Mouse (Mus musculus): Measurements from ENCODE around the gene Pih1d1. TPM values are rescaled to one million over a fixed set of nuclear protein-coding genes. Genes with fewer than 3 reads are reported as not detected.

Pih1d1 gene
- polyA plus RNA-seq, 1 experiment from 2014 or later, result 96.5 TPM

- Histone ChIP-seq H3K27ac (ENCODE audit: low read length) (no peak overlapping the region), H3K4me2 (ENCODE audit: low read depth, low read length) (no peak overlapping the region), H3K27me3 (replicated peaks; ENCODE audit: control insufficient read depth, insufficient read depth, low read length) (0 out of 2 replicates have a peak, but pooled peaks cover 3% of the 10 kb centered on the region), H3K4me1 (ENCODE audit: control insufficient read depth, insufficient read depth, low read length) (no peaks in the 10 kb centered on the region), H3K9me3 (ENCODE audit: control insufficient read depth, low read length) (no peaks in the 10 kb centered on the region), H3K36me3 (ENCODE audit: control insufficient read depth, insufficient read depth, low read length) (no peaks in the 10 kb centered on the region), H3K9ac (ENCODE audit: low read depth, low read length) (no peak overlapping the region), H3K4me3 (ENCODE audit: low read length) (no peak overlapping the region)
- WGBS, result 71% methylated on average over 11 of the region's 11 CpGs
- ATAC-seq, result no peak
These were observed 44.9 kb downstream of the Pih1d1 start for GRCm38 (mm10) chr7:45198961-45199360.

DNA sequence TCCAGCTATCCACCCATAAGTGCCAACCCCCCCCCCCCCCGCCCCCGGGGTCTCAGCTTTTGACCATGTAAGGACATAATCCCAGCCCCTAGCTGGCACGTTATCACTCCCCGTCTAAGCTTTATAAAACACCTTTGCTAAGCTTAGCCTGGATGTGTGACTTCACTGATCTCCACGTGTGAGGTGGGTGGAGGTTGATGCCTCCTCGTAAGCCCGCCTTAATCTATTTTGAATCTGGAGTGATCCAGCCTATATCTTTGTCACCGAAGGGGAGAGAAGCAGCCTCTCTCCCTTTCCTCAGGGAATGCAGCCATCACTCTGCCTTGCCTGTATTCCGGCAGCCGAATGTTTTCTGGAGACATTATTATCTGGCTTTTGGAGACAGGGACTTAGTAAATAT lies 48.6 kb downstream of the Pih1d1 start:
- Histone ChIP-seq H3K36me3 (ENCODE audit: control insufficient read depth, insufficient read depth, low read length) (no peaks in the 10 kb centered on the region), H3K4me3 (ENCODE audit: low read length) (no peak overlapping the region), H3K4me2 (ENCODE audit: low read depth, low read length) (no peak overlapping the region), H3K9me3 (ENCODE audit: control insufficient read depth, low read length) (no peaks in the 10 kb centered on the region), H3K9ac (ENCODE audit: low read depth, low read length) (no peak overlapping the region), H3K27ac (ENCODE audit: low read length) (no peak overlapping the region), H3K27me3 (replicated peaks; ENCODE audit: control insufficient read depth, insufficient read depth, low read length) (0 out of 2 replicates have a peak, but pooled peaks cover 3% of the 10 kb centered on the region), H3K4me1 (ENCODE audit: control insufficient read depth, insufficient read depth, low read length) (no peaks in the 10 kb centered on the region; the same call in 1 of the 2 replicates)
- ATAC-seq, result no peak
- 37% methylated on average over 10 of the region's 10 CpGs for WGBS

DNA sequence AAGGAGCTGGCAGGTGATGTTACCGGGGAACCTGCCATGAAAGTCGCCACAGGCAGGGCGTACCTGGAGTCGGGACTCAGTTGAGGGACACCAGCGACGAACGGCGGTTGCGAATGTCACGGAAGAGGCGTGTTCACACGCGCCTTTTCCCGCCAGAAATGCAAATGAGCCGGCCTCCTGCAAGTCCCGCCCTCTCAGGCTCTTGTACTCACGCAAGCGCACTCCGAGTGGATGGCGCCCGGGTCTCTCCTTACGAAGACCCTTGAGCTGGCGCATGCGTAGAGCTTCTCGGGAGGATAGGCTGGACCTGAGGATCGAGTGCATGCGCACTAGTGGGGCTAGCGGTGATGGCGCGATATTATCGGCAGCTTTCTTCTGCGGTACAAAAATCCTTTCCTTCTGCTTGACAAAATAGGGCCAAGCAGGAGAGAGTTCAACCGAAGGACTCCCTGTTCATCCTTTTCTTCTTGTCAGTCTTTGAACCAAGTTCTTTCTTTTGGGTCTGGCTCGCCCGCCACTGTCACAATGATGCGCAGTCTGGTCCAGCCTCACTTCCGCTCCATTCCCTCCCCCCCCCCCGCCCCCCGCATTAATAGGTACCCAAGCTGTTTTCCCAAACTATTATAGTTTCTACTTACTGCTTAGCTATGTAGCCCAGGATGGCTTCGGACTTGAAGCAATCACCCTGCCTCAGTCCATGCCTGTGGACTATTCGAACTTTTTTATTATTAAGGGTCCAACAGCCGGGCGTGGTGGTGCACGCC lies 50.5 kb downstream of the Pih1d1 start, which contains the start of gene Ccdc155:
TSS of gene Ccdc155 (minus strand) at position 513 of the 764 bp plus-strand sequence.
- 8% methylated on average over 44 of the region's 44 CpGs for whole genome bisulfite sequencing

GRCm38 (mm10) chr7:45208260-45208659 lies 54.2 kb downstream of the Pih1d1 start:
- no peak overlapping the region for H3K4me3 ChIP-seq (ENCODE audit: low read length)
- WGBS, result 76% methylated on average over 6 of the region's 6 CpGs
- H3K4me2 ChIP-seq (ENCODE audit: low read depth, low read length), result no peak overlapping the region
- H3K9ac ChIP-seq (ENCODE audit: low read depth, low read length), result no peak overlapping the region
- no peaks in the 10 kb centered on the region for H3K9me3 ChIP-seq (ENCODE audit: control insufficient read depth, low read length)
- H3K36me3 ChIP-seq (ENCODE audit: control insufficient read depth, insufficient read depth, low read length), result no peaks in the 10 kb centered on the region
- no peak overlapping the region for H3K27ac ChIP-seq (ENCODE audit: low read length)
- no peak for ATAC-seq
- H3K27me3 ChIP-seq (replicated peaks; ENCODE audit: control insufficient read depth, insufficient read depth, low read length), result peaks cover 24% of the 10 kb centered on the region
- peaks cover 8% of the 10 kb centered on the region for H3K4me1 ChIP-seq (ENCODE audit: control insufficient read depth, insufficient read depth, low read length)

More for the DNA sequence above, 50.5 kb downstream of the Pih1d1 start, which contains the start of gene Ccdc155:
- Histone ChIP-seq H3K9me3 (ENCODE audit: control insufficient read depth, low read length) (no peaks in the 10 kb centered on the region), H3K4me2 (ENCODE audit: low read depth, low read length) (peak within 1 kb of the TSS; percentile 56), H3K9ac (ENCODE audit: low read depth, low read length) (peak within 1 kb of the TSS; percentile 52), H3K4me1 (ENCODE audit: control insufficient read depth, insufficient read depth, low read length) (no peaks in the 10 kb centered on the region; the same call in 1 of the 2 replicates), H3K27me3 (replicated peaks; ENCODE audit: control insufficient read depth, insufficient read depth, low read length) (0 out of 2 replicates have a peak, but pooled peaks cover 3% of the 10 kb centered on the region), H3K27ac (ENCODE audit: low read length) (no peak within 1 kb of the TSS), H3K4me3 (ENCODE audit: low read length) (peak within 1 kb of the TSS; percentile 52), H3K36me3 (ENCODE audit: control insufficient read depth, insufficient read depth, low read length) (no peaks in the 10 kb centered on the region)
- ATAC-seq, result peak; percentile 96

MicroRNA genes within 50 kb of the gene (microRNA counts, 519-probe panel; counts per million panel counts)
- microRNA mmu-miR-150, result 2,320 counts per million, percentile 55 among the panel's probes with 10 or more counts

Small RNAs within 50 kb of the gene (microRNA-seq; reads per million reads assigned to microRNA genes)
- 32.1 reads per million, percentile 35 among the genes with 10 or more reads in this experiment for gene Mir150
- 14.1 reads per million, percentile 26 among the genes with 10 or more reads in this experiment for gene Mir5121
- not detected for gene Mir7055

Other genes starting within 250 kb of the Pih1d1 start
- gene Ap2a1, start 224.8 kb upstream of the Pih1d1 start, polyA plus RNA-seq (2015; fragmentation: Nextera tagmentation; extraction: Ambion mirVana), result 56.8 and 61.2 TPM in 2 replicates
- gene Tsks, start 211.1 kb upstream of the Pih1d1 start, polyA plus RNA-seq (2015; fragmentation: Nextera tagmentation; extraction: Ambion mirVana), result 0.28 TPM in 1 of 2 replicates, not detected in the other
- 14.0 and 14.2 TPM in 2 replicates for gene Cpt1c, start 179.5 kb upstream of the Pih1d1 start, polyA plus RNA-seq (2015; fragmentation: Nextera tagmentation; extraction: Ambion mirVana)
- 363 and 439 TPM in 2 replicates for gene Prmt1, start 167.7 kb upstream of the Pih1d1 start, polyA plus RNA-seq (2015; fragmentation: Nextera tagmentation; extraction: Ambion mirVana)
- 96.1 and 115 TPM in 2 replicates for gene Irf3, start 156.7 kb upstream of the Pih1d1 start, polyA plus RNA-seq (2015; fragmentation: Nextera tagmentation; extraction: Ambion mirVana)
- gene Bcl2l12, start 155.6 kb upstream of the Pih1d1 start, polyA plus RNA-seq (2015; fragmentation: Nextera tagmentation; extraction: Ambion mirVana), result 33.0 and 36.9 TPM in 2 replicates
- 20.1 and 23.2 TPM in 2 replicates for gene Scaf1, start 137.9 kb upstream of the Pih1d1 start, polyA plus RNA-seq (2015; fragmentation: Nextera tagmentation; extraction: Ambion mirVana)
- 61.4 and 62.6 TPM in 2 replicates for gene Rras, start 136.3 kb upstream of the Pih1d1 start, polyA plus RNA-seq (2015; fragmentation: Nextera tagmentation; extraction: Ambion mirVana)
- gene Prr12, start 101.4 kb upstream of the Pih1d1 start, polyA plus RNA-seq (2015; fragmentation: Nextera tagmentation; extraction: Ambion mirVana), result 6.3 and 6.4 TPM in 2 replicates
- 54.0 and 56.0 TPM in 2 replicates for gene Nosip, start 91.9 kb upstream of the Pih1d1 start, polyA plus RNA-seq (2015; fragmentation: Nextera tagmentation; extraction: Ambion mirVana)
- gene Prrg2, start 91.6 kb upstream of the Pih1d1 start, polyA plus RNA-seq (2015; fragmentation: Nextera tagmentation; extraction: Ambion mirVana), result 38.3 and 40.4 TPM in 2 replicates
- 237 and 260 TPM in 2 replicates for gene Rcn3, start 62.1 kb upstream of the Pih1d1 start, polyA plus RNA-seq (2015; fragmentation: Nextera tagmentation; extraction: Ambion mirVana)
- 334 and 458 TPM in 2 replicates for gene Fcgrt, start 50.5 kb upstream of the Pih1d1 start, polyA plus RNA-seq (2015; fragmentation: Nextera tagmentation; extraction: Ambion mirVana)
- gene Rps11, start 29.9 kb upstream of the Pih1d1 start, polyA plus RNA-seq (2015; fragmentation: Nextera tagmentation; extraction: Ambion mirVana), result 1,613 and 1,701 TPM in 2 replicates
- gene Rpl13a, start 25.5 kb upstream of the Pih1d1 start, polyA plus RNA-seq (2015; fragmentation: Nextera tagmentation; extraction: Ambion mirVana), result 1,233 and 1,311 TPM in 2 replicates
- 0.20 TPM in 1 of 2 replicates, not detected in the other for gene Gm45713, start 18.1 kb upstream of the Pih1d1 start, polyA plus RNA-seq (2015; fragmentation: Nextera tagmentation; extraction: Ambion mirVana)
- 2.2 and 2.5 TPM in 2 replicates for gene Flt3l, start 17.9 kb upstream of the Pih1d1 start, polyA plus RNA-seq (2015; fragmentation: Nextera tagmentation; extraction: Ambion mirVana)
- gene Aldh16a1, start 281 bp downstream of the Pih1d1 start, polyA plus RNA-seq (2015; fragmentation: Nextera tagmentation; extraction: Ambion mirVana), result 106 and 110 TPM in 2 replicates
- gene Slc17a7, start 9.6 kb downstream of the Pih1d1 start, polyA plus RNA-seq (2015; fragmentation: Nextera tagmentation; extraction: Ambion mirVana), result 0.13 TPM in 1 of 2 replicates, not detected in the other
- gene Gfy, start 25.3 kb downstream of the Pih1d1 start, polyA plus RNA-seq (2015; fragmentation: Nextera tagmentation; extraction: Ambion mirVana), result not detected in 2 replicates
- not detected in 2 replicates for gene Pth2, start 26.7 kb downstream of the Pih1d1 start, polyA plus RNA-seq (2015; fragmentation: Nextera tagmentation; extraction: Ambion mirVana)
- gene Ccdc155, start 50.6 kb downstream of the Pih1d1 start, polyA plus RNA-seq (2015; fragmentation: Nextera tagmentation; extraction: Ambion mirVana), result 0.44 and 0.62 TPM in 2 replicates
- gene Dkkl1, start 57.8 kb downstream of the Pih1d1 start, polyA plus RNA-seq (2015; fragmentation: Nextera tagmentation; extraction: Ambion mirVana), result 0.86 and 1.3 TPM in 2 replicates
- gene Tead2, start 61.5 kb downstream of the Pih1d1 start, polyA plus RNA-seq (2015; fragmentation: Nextera tagmentation; extraction: Ambion mirVana), result 69.6 and 82.1 TPM in 2 replicates
- 4.2 and 5.0 TPM in 2 replicates for gene Cd37, start 84.8 kb downstream of the Pih1d1 start, polyA plus RNA-seq (2015; fragmentation: Nextera tagmentation; extraction: Ambion mirVana)
- gene Slc6a16, start 86.8 kb downstream of the Pih1d1 start, polyA plus RNA-seq (2015; fragmentation: Nextera tagmentation; extraction: Ambion mirVana), result not detected in 2 replicates
- not detected in 2 replicates for gene Slc6a21, start 123.2 kb downstream of the Pih1d1 start, polyA plus RNA-seq (2015; fragmentation: Nextera tagmentation; extraction: Ambion mirVana)
- 33.4 and 36.3 TPM in 2 replicates for gene Trpm4, start 179.5 kb downstream of the Pih1d1 start, polyA plus RNA-seq (2015; fragmentation: Nextera tagmentation; extraction: Ambion mirVana)
- gene Hrc, start 181.0 kb downstream of the Pih1d1 start, polyA plus RNA-seq (2015; fragmentation: Nextera tagmentation; extraction: Ambion mirVana), result 0.86 and 1.4 TPM in 2 replicates
- 10.3 and 12.0 TPM in 2 replicates for gene Ppfia3, start 212.7 kb downstream of the Pih1d1 start, polyA plus RNA-seq (2015; fragmentation: Nextera tagmentation; extraction: Ambion mirVana)
- gene Lin7b, start 216.3 kb downstream of the Pih1d1 start, polyA plus RNA-seq (2015; fragmentation: Nextera tagmentation; extraction: Ambion mirVana), result 1.2 and 2.7 TPM in 2 replicates
- 139 and 150 TPM in 2 replicates for gene Snrnp70, start 241.4 kb downstream of the Pih1d1 start, polyA plus RNA-seq (2015; fragmentation: Nextera tagmentation; extraction: Ambion mirVana)